Mouse (Mus musculus) kidney, adult 2 months (tissue): Measurements from ENCODE around the gene Styk1. TPM values are rescaled to one million over a fixed set of nuclear protein-coding genes. Genes with fewer than 3 reads are reported as not detected.

Experiments
- DNase-seq: peaks from one replicate; pipeline ENCODE4 v3.0.0; 2021
- H3K27ac ChIP-seq: fragments of 200-500 bp; 2 replicates; pipeline ENCODE4 v1.5.1; 2012; ENCODE audit warnings: low read depth, low read length, control low read depth, inconsistent platforms; ENCODE audit not compliant: insufficient read depth
- H3K27me3 ChIP-seq: fragments of 200-500 bp; replicated peaks from 2 replicates; pipeline ENCODE4 v1.6.1; 2012; ENCODE audit warnings: mild to moderate bottlenecking, moderate library complexity, low read length, inconsistent platforms; ENCODE audit not compliant: control insufficient read depth, insufficient read depth
- H3K36me3 ChIP-seq: fragments of 200-500 bp; 2 replicates; pipeline ENCODE4 v1.6.1; 2012; ENCODE audit warnings: mild to moderate bottlenecking, moderate library complexity, low read length, inconsistent platforms; ENCODE audit not compliant: control insufficient read depth, insufficient read depth
- H3K4me1 ChIP-seq: fragments of 200-500 bp; 2 replicates; pipeline ENCODE4 v1.6.1; 2011; ENCODE audit warnings: low read length; ENCODE audit not compliant: control insufficient read depth, insufficient read depth
- H3K4me3 ChIP-seq: fragments of 200-500 bp; 2 replicates; pipeline ENCODE4 v1.5.1; 2011; ENCODE audit warnings: mild to moderate bottlenecking, low read depth, low read length, control low read depth; ENCODE audit not compliant: insufficient read depth
- CTCF ChIP-seq: fragments of 200-500 bp; conservative IDR thresholded peaks from 2 replicates; pipeline ENCODE4 v1.5.1; 2011; ENCODE audit warnings: low read depth, mild to moderate bottlenecking, control low read depth, low read length, moderate library complexity, mixed read lengths; ENCODE audit not compliant: insufficient read depth, insufficient read length
- POLR2A ChIP-seq: fragments of 200-500 bp; IDR thresholded peaks from one replicate; pipeline ENCODE4 v1.6.1; 2011; ENCODE audit warnings: low read depth, low read length, control low read depth
- WGBS: fragments of 180-500 bp; shearing (Covaris S2); methylation state at CpG from one replicate; pipeline ENCODE4 v1.1.7; 2018; 5-methylcytosine and 5-hydroxymethylcytosine counted together
- polyA plus RNA-seq: library from polyadenylated mRNA; depleted of rRNA; stranded (reverse); fragments of >200 nt; gene quantifications from 2 replicates; pipeline ENCODE4 v1.2.3, GENCODE M21; 2012

Gene Styk1
- polyA plus RNA-seq, 1 experiment, result 2.1 TPM

DNA sequence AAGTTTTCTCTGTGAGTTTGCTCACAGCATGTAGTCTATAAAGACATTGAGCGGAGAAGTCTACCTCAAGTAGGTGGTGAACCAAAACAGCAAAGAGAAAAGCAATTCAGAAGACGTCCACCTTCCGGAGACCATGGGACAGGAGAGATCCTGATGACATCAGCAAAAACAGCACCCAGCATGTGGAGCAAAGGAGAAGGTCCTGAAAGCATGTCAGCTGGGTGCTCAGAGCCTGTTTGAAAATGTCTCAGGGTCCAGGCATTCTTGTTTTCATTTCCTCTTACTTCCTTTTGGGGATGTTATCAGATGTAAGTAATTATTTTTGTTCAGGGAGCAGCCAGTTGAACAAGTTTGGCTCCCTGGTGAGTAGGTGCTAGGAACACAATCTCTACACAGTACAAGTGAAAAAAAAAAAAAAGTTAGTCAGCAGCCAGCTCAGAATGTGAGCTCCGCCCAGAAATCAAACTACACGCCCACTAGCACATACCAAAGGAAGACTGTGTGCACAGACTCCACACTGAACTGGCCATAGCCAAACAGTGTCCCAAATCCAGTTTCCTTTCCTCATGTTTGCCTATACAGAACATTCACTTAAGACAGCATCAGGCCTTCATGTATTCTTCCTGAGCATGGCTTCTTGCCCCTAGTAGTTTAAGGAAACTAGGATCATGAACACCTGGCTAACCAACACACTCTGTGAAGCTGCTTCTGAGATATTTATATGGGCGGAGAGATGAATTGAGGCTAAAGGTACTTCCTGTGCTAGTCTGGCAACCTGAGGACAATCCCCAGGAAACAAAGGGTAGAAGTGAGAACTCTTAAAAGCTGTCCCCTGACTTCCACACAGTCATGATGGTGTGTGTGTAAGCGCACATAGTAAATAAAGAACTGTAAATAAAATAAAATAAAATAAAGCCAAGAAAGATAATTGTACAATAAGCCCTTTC lies 37.0 kb downstream of the Styk1 start:
- Histone ChIP-seq H3K27me3 (no peaks in the 10 kb centered on the region), H3K4me3 (no peak overlapping the region), H3K36me3 (no peaks in the 10 kb centered on the region), H3K4me1 (no peaks in the 10 kb centered on the region), H3K27ac (no peak overlapping the region)
- TF ChIP-seq POLR2A (no peak), CTCF (no peak)
- DNase-seq, result no peak
- WGBS, result 70% methylated on average over 7 of the region's 7 CpGs

GRCm38 (mm10) chr6:131308031-131308430 lies 45.4 kb downstream of the Styk1 start:
- no peaks in the 10 kb centered on the region for H3K4me1 ChIP-seq
- H3K27me3 ChIP-seq, result no peaks in the 10 kb centered on the region
- TF ChIP-seq CTCF, result no peak
- no peak for TF ChIP-seq POLR2A
- 62% methylated on average over 3 of the region's 3 CpGs for WGBS
- no peaks in the 10 kb centered on the region for H3K36me3 ChIP-seq
- H3K4me3 ChIP-seq, result no peak overlapping the region
- H3K27ac ChIP-seq, result no peak overlapping the region
- DNase-seq, result no peak

GRCm38 (mm10) chr6:131304776-131305175 lies 48.6 kb downstream of the Styk1 start:
- WGBS, result 44% methylated on average over 3 of the region's 3 CpGs
- Histone ChIP-seq H3K36me3 (no peaks in the 10 kb centered on the region), H3K27me3 (no peaks in the 10 kb centered on the region), H3K4me3 (no peak overlapping the region), H3K27ac (no peak overlapping the region), H3K4me1 (no peaks in the 10 kb centered on the region)
- TF ChIP-seq POLR2A, result no peak
- no peak for TF ChIP-seq CTCF
- no peak for DNase-seq

GRCm38 (mm10) chr6:131298531-131298930 lies 54.9 kb downstream of the Styk1 start:
- H3K27me3 ChIP-seq, result no peaks in the 10 kb centered on the region
- no peaks in the 10 kb centered on the region for H3K4me1 ChIP-seq
- no peak overlapping the region for H3K4me3 ChIP-seq
- no peaks in the 10 kb centered on the region for H3K36me3 ChIP-seq
- TF ChIP-seq POLR2A, result no peak
- no peak for TF ChIP-seq CTCF
- no peak overlapping the region for H3K27ac ChIP-seq
- no peak for DNase-seq

DNA sequence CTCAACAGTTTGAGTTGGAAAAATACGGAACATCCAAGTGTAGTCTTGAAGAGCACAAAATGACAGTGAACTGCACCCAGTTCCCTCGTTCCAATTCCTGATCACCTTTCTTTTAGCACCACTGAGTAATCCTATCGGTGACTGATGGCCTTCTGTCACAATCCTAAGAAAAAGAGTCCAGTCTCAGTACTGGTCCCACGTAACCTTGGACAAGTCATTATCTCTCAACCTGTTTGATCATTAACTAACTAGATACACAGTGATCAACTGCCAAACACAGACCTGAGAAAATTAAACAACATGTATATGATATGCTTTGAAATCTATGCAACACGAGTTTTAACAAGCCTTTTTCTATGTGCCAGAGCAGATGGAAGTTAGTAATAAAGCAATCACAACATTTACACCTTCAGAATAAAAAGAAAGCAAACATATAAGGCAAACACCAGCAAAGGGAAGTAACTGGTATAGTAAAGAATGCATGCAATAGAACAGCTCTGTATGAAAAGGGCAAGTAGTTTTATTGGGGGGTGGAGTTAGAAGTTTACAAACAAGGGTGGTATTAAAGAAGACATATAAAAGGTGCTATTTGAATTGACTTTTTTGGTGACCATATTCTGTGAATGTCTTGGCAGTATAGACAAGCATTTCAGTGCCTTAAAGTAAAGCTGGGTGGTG lies 58.8 kb downstream of the Styk1 start:
- H3K4me1 ChIP-seq, result peaks cover 5% of the 10 kb centered on the region; the same call in 1 of the 2 replicates
- H3K36me3 ChIP-seq, result no peaks in the 10 kb centered on the region
- no peak overlapping the region for H3K4me3 ChIP-seq
- H3K27me3 ChIP-seq, result no peaks in the 10 kb centered on the region
- WGBS, result 77% methylated on average over 5 of the region's 5 CpGs
- TF ChIP-seq CTCF, result no peak
- TF ChIP-seq POLR2A, result no peak
- H3K27ac ChIP-seq, result no peak overlapping the region
- no peak for DNase-seq

DNA sequence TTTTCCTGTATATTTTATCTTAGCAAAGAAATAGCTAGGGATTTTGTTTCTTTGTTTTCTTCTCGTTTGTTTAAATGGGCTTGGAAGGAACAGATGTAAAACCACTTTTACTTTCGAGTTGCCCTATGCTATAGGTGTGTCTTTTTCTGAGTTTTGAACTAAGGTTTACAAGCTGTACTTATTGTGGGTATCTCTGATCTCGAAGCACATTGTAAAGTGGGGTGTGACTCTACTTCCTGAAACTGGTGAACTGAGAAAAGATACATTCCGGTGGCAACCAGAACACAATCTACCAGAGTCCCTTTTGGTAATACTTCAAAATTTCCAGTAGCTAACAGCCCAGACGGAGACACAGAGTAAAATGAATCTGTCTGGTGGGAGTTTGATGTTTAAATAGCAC lies 59.5 kb downstream of the Styk1 start:
- Histone ChIP-seq H3K4me3 (no peak overlapping the region), H3K36me3 (no peaks in the 10 kb centered on the region), H3K27me3 (no peaks in the 10 kb centered on the region), H3K27ac (no peak overlapping the region), H3K4me1 (peaks cover 5% of the 10 kb centered on the region; the same call in 1 of the 2 replicates)
- no peak for DNase-seq
- TF ChIP-seq CTCF (no peak), POLR2A (no peak)
- WGBS, result 84% methylated on average over 5 of the region's 5 CpGs

DNA sequence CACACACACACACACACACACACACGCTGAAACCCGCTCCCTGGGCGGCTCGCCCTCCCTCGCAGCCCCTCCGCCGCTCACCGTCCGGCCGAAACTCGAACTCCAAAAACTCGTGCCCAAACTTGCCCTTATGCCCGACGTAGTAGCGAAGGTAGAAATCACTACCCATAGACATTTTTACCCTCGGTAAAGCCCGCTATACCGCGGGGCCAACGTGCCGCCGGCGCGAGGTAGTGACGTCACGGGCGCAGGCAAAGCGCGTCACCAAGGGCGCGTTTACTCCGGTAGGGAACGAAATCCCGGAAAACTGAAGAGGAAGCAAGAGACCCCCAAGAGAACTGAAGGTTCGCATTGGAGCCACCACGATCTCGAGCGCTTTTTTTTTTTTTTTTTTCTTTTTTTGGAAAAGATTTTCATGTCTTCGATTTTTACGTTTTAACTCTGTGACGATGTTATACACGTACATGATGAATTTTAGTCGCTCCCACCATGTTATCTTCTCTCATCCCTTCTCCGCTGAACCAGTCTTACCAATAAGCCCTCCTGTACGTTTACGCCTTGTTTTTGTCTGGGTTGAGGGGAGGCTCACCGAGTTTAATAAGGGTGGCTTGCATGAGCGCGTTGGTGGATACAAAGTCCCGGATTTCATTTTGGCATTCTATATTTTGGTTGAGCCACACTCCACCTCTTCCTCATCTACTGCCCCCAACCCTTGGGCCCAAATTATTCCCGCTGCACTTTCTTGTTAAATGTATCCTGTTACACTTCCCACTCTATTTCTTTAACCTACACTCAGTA lies 60.2 kb downstream of the Styk1 start, which contains the start of gene Magohb:
Magohb (minus strand) TSS at position 254 of the 798 bp plus-strand sequence.
- no peaks in the 10 kb centered on the region for H3K27me3 ChIP-seq
- no peaks in the 10 kb centered on the region for H3K36me3 ChIP-seq
- DNase-seq, result peak; percentile 86
- H3K27ac ChIP-seq, result peak within 1 kb of the TSS; percentile 39; the same call in 1 of the 2 replicates
- WGBS, result 2% methylated on average over 51 of the region's 51 CpGs
- H3K4me3 ChIP-seq, result peak within 1 kb of the TSS; percentile 73
- H3K4me1 ChIP-seq, result peaks cover 5% of the 10 kb centered on the region; the same call in 1 of the 2 replicates
- TF ChIP-seq CTCF (no peak), POLR2A (no peak)
